8 mouse cellular contexts compared by ENCODE assay signal in genomic region chr3:107036458-107037039, GRCm38 (mm10). TPM values are rescaled to one million over a fixed set of nuclear protein-coding genes. Genes with fewer than 3 reads are reported as not detected.
DNase-seq lines count a peak whose midpoint lies in the region; ATAC-seq and TF ChIP-seq lines count a peak whose summit lies in the region.

No protein-coding gene starts in this region.

- no peak for ATAC-seq in CD4-positive, CD25-positive, alpha-beta regulatory T cell, adult 4 months
- peak; percentile 41; the same call in 1 of the 2 replicates for ATAC-seq in embryonic facial prominence, embryonic 15.5 days (ENCODE audit: insufficient number of reproducible peaks, low FRiP score, low TSS enrichment, low read depth)
- ATAC-seq in hindbrain, embryonic 13.5 days (ENCODE audit: low FRiP score) = peak; percentile 72
- peak; percentile 78 for ATAC-seq in neural tube, embryonic 13.5 days (ENCODE audit: low read depth)

- no peaks in the 10 kb centered on the region for H3K36me3 ChIP-seq in embryonic facial prominence, embryonic 15.5 days
- no peaks in the 10 kb centered on the region for H3K36me3 ChIP-seq in hindbrain, embryonic 13.5 days
- H3K36me3 ChIP-seq in liver, adult 2 months (ENCODE audit: control insufficient read depth, insufficient read depth, low read length) = no peaks in the 10 kb centered on the region
- no peaks in the 10 kb centered on the region for H3K36me3 ChIP-seq in neural tube, embryonic 13.5 days

- peak overlapping the region; percentile 93 for H3K4me2 ChIP-seq in embryonic facial prominence, embryonic 15.5 days (replicated peaks)
- peak overlapping the region; percentile 81 for H3K4me2 ChIP-seq in hindbrain, embryonic 13.5 days
- peak overlapping the region; percentile 92 for H3K4me2 ChIP-seq in neural tube, embryonic 13.5 days

- peak; percentile 53 for DNase-seq in CD4-positive, CD25-positive, alpha-beta regulatory T cell, adult 2 months (ENCODE audit: low read depth, low spot score)
- DNase-seq in B cell, adult 2 months = peak; percentile 40 to 50
- DNase-seq in liver, adult 2 months (ENCODE audit: extremely low read depth, low read depth, low spot score) = no peak
- DNase-seq in yolk sac, embryonic 10.5 days (ENCODE audit: low spot score) = peak; percentile 14

- no peak for TF ChIP-seq CTCF in liver, adult 2 months (IDR thresholded peaks at IDR 0.05; ENCODE audit: low read depth, low read length)

- peaks cover 15% of the 10 kb centered on the region; the same call in 1 of the 2 replicates for H3K4me1 ChIP-seq in embryonic facial prominence, embryonic 15.5 days
- H3K4me1 ChIP-seq in hindbrain, embryonic 13.5 days (replicated peaks) = peaks cover 51% of the 10 kb centered on the region
- H3K4me1 ChIP-seq in liver, adult 2 months (ENCODE audit: control insufficient read depth, insufficient read depth, low read length) = no peaks in the 10 kb centered on the region
- H3K4me1 ChIP-seq in neural tube, embryonic 13.5 days (replicated peaks) = peaks cover 45% of the 10 kb centered on the region

- WGBS in embryonic facial prominence, embryonic 15.5 days = under 1% methylated on average over 55 of the region's 55 CpGs
- under 1% methylated on average over 54 of the region's 55 CpGs for WGBS in hindbrain, embryonic 13.5 days
- WGBS in liver, adult 2 months = 3% methylated on average over 55 of the region's 55 CpGs
- WGBS in neural tube, embryonic 13.5 days = under 1% methylated on average over 55 of the region's 55 CpGs

- H3K79me2 ChIP-seq in liver, adult 2 months (ENCODE audit: control insufficient read depth, insufficient read depth, low read length) = no peaks in the 10 kb centered on the region

- TF ChIP-seq POLR2A in liver, adult 2 months (IDR thresholded peaks at IDR 0.05; ENCODE audit: extremely low read depth, insufficient read depth, low read length) = no peak

- H3K9me3 ChIP-seq in embryonic facial prominence, embryonic 15.5 days (replicated peaks) = no peaks in the 10 kb centered on the region
- H3K9me3 ChIP-seq in hindbrain, embryonic 13.5 days = no peaks in the 10 kb centered on the region
- no peaks in the 10 kb centered on the region for H3K9me3 ChIP-seq in neural tube, embryonic 13.5 days

- H3K27ac ChIP-seq in embryonic facial prominence, embryonic 15.5 days (replicated peaks) = no peak overlapping the region
- peak overlapping the region; percentile 85 for H3K27ac ChIP-seq in hindbrain, embryonic 13.5 days
- no peak overlapping the region for H3K27ac ChIP-seq in liver, adult 2 months (replicated peaks; ENCODE audit: insufficient read depth, low read depth, low read length)
- peak overlapping the region; percentile 77 for H3K27ac ChIP-seq in neural tube, embryonic 13.5 days (replicated peaks)

- peak overlapping the region; percentile 26 for H3K9ac ChIP-seq in embryonic facial prominence, embryonic 15.5 days
- H3K9ac ChIP-seq in hindbrain, embryonic 13.5 days = peak overlapping the region; percentile 88
- peak overlapping the region; percentile 46 for H3K9ac ChIP-seq in liver, adult 2 months (ENCODE audit: low read depth, low read length)
- peak overlapping the region; percentile 78 for H3K9ac ChIP-seq in neural tube, embryonic 13.5 days

- H3K27me3 ChIP-seq in embryonic facial prominence, embryonic 15.5 days = peaks cover 9% of the 10 kb centered on the region; the same call in 1 of the 2 replicates
- no peaks in the 10 kb centered on the region for H3K27me3 ChIP-seq in hindbrain, embryonic 13.5 days
- peaks cover 15% of the 10 kb centered on the region for H3K27me3 ChIP-seq in liver, adult 2 months (ENCODE audit: control insufficient read depth, insufficient read depth, low read length)
- H3K27me3 ChIP-seq in neural tube, embryonic 13.5 days = peaks cover 12% of the 10 kb centered on the region

- peak overlapping the region; percentile 63 for H3K4me3 ChIP-seq in embryonic facial prominence, embryonic 15.5 days (replicated peaks)
- H3K4me3 ChIP-seq in hindbrain, embryonic 13.5 days = peak overlapping the region; percentile 74
- peak overlapping the region; percentile 38; the same call in 1 of the 2 replicates for H3K4me3 ChIP-seq in liver, adult 2 months (ENCODE audit: insufficient read depth, low read depth, low read length)
- H3K4me3 ChIP-seq in neural tube, embryonic 13.5 days = peak overlapping the region; percentile 66

RNA-seq across cellular contexts. Expression of gene Kcna3, which starts 0.6 kb away (rescaled TPM):
- 10 to 100 TPM in 1 of 2 experiments, 1 to 10 TPM in 1; 9.8 to 15.2 TPM for polyA plus RNA-seq in CD4-positive, CD25-positive, alpha-beta regulatory T cell, adult 4 months (2017; shearing (Covaris generic))
- 1.0 and 1.7 TPM in 2 replicates for polyA plus RNA-seq in embryonic facial prominence, embryonic 15.5 days (2015; fragmentation: Nextera tagmentation; extraction: Ambion mirVana)
- 6.8 and 7.1 TPM in 2 replicates for polyA plus RNA-seq in hindbrain, embryonic 13.5 days (2015; fragmentation: Nextera tagmentation; extraction: Ambion mirVana)
- 0.09 and 0.13 TPM in 2 replicates for total RNA-seq in liver, adult 2 months (2014; rRNA removed)
- 0.21 and 0.33 TPM in 2 replicates for polyA plus RNA-seq in liver, adult 2 months (2012; rRNA removed)
- polyA plus RNA-seq in neural tube, embryonic 13.5 days (2015; fragmentation: Nextera tagmentation; extraction: Ambion mirVana) = 2.8 and 3.9 TPM in 2 replicates

Comparison
In these comparisons a context has a peak if more than half of its experiments do, and no peak if none do; other contexts are left out.
1. H3K27ac ChIP-seq: peak in hindbrain, embryonic 13.5 days (single experiment) and neural tube, embryonic 13.5 days (single experiment); none in embryonic facial prominence, embryonic 15.5 days (single experiment) and liver, adult 2 months (single experiment).
2. H3K9ac ChIP-seq: peak in every context shown above with its lines; median percentile 88 in hindbrain, embryonic 13.5 days; 78 in neural tube, embryonic 13.5 days; 46 in liver, adult 2 months; 26 in embryonic facial prominence, embryonic 15.5 days.
3. Peak in every context shown above with its lines, with median percentiles within 50 percentile points of each other: H3K4me2 ChIP-seq and H3K4me3 ChIP-seq.